Mouse (Mus musculus) urinary bladder, postnatal 14 days (tissue): ENCODE results near the gene Clmp.
"Not testable (repeated sequence)": the region's sequence is repeated elsewhere in the genome, so short reads cannot be mapped to it uniquely, and the experiment has no call there.

Source experiments
- DNase-seq: peaks from one replicate; pipeline ENCODE4 v3.0.0; 2021; ENCODE audit warnings: low spot score

Clmp gene

GRCm38 (mm10) chr9:40731591-40732048, 45.9 kb downstream of the Clmp start:
- no peak for DNase-seq

DNA sequence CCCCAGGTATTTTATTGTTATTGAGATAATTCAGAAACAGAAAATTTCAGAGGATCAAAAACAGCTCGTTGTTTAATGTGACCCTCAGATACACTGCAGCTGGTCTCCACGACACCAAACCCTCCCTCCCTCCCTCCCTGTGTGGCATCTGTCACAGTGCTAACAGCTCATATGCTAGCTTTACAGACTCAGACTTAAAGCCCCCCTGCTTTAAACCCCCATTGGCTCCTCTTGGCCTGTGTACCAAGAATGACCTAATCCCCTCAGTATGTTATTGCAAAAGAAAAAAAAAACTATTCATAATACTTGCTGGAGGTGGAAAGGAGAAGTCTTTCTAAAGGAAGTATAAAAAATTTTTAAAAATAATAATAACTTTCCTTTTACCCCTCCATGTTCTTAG, 46.5 kb downstream of the Clmp start:
- DNase-seq = no peak

- no peak for DNase-seq
These were observed 51.4 kb downstream of the Clmp start for GRCm38 (mm10) chr9:40737117-40737516.

- DNase-seq = no peak
These were observed 57.8 kb downstream of the Clmp start for GRCm38 (mm10) chr9:40743525-40744034.

DNA sequence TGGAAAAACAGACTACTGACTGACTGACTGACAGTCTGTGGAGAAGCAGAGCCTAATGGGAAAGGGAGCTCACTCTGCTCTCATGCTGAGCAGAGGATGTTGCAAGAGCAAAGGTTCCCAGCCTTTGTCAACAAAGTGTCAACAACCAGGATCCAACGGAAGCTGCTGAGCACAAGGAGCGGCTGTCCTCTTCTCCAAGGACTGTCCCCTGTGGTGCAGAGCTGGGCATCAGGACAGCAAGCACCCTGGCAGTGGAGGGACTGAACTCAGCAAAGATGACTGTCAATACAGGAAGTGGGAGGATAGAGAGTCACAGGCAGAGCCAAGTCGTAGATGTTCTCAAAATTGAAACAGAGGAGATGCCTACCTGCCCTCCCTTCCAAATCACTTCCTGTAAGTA, 58.5 kb downstream of the Clmp start:
- no peak for DNase-seq

DNA sequence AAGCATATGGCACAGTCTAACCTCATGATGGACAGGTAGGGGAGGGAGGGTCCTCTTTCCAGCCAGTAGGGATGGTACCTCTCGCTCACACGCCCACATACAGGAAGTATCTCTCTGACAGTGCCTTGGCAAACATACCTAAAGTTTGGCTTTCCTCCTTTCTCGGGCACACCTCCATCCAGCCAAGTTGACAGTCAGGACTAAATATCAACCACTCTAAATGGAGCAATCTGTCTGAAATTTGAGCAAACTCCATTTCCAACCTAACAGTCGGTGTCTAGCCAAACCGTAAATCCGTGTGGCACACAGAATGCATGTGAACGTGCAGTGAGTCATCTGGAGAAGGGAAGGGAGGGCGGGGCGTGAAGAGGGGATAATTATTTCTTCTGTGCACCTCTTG, 61.0 kb downstream of the Clmp start:
- no peak for DNase-seq

DNA sequence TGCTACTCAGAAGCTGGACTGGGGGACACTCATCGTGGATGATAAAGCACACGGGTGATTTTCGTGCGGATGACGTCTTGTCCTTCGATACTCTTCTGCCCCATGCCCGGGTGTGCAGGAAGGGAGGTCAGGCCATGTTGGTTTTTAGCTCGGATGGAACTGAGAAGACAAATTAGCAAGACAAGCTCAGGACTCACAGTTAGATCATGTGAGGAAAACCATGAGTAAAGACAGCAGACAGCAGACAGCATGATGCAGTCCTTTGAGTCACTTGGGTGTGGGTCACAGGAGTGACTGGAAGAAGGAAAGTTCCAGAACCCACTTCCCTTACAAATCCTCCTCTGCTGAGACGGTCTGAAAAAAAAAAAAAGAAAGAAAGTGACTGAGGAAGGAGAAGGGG, 61.5 kb downstream of the Clmp start:
- DNase-seq = no peak

- no peak for DNase-seq
These were observed 64.3 kb downstream of the Clmp start for GRCm38 (mm10) chr9:40749832-40750620.

- no peak for DNase-seq
These were observed 66.0 kb downstream of the Clmp start for GRCm38 (mm10) chr9:40751749-40752148.

DNA sequence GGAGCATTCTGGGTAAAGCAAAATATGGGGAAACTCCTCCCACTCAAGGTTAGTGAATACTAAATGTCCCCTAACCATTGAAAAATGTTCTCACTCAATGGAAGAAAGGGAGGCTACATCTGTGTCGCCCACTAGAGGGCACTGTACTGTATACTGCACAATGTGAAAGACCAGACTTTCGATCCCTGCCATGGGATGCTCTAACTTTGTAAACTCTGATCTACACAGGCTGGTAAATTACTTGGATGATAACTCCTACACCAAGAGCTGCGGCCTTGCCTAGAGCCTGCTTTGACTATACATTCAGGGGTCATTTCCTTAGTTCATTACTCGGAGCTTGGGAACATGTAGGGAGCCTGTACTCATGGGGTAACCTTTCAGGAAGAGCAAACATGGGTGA, 70.6 kb downstream of the Clmp start:
- DNase-seq = peak; percentile 57

DNA sequence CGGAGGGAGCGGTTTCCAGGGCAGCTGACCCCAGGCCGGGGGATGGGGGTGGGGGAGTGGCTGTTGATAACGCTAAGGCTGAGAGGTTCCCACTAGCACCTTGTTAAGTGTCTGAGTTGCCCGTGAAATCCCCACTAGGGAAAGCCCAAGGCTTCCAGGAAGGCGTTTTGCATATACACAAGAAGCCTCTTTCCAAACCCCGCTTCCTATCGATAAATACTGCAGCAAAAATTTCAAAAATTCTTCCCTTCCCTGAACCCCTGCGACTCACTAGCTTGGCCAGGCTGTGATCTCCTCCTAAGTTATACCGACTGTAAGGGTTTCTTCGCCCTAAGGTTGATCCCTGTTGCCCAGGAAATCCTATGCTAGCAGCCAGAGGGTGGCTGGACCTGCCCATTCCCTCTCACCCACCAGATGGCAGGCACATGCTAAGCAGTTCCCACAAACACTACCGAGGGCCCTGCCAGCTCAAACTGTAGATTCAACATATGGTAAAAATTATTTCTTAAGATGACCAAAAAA, 71.4 kb downstream of the Clmp start:
- DNase-seq = peak; percentile 57

DNA sequence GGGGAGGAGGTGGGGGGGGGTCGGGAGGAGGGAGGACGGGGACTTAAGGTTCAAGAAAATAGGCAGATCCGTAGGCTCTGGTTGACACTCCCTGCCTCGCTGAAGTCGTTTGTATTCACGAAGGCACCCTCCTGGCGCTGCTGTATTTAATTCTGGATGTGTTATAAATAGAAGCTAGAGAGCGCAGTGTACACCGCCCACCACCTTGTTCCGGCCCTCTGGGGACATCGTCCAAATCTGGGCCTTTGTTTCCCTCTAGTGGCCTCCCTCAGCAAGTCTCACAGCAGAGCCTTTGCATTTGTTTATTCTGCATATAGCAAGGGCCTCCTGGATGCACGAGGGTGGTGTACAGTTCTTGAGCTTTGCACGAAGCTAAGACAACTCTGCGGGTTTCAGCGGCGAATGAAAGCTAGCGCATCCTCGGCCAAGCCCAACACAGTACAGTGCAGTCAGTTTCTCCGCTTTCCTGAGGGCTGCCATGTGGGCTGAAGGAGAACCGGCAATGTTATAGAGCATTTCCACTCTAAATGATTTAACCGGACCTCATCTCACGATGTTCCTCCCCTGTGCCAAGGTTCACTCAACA, 72.0 kb downstream of the Clmp start:
- DNase-seq = peak; percentile 73

DNA sequence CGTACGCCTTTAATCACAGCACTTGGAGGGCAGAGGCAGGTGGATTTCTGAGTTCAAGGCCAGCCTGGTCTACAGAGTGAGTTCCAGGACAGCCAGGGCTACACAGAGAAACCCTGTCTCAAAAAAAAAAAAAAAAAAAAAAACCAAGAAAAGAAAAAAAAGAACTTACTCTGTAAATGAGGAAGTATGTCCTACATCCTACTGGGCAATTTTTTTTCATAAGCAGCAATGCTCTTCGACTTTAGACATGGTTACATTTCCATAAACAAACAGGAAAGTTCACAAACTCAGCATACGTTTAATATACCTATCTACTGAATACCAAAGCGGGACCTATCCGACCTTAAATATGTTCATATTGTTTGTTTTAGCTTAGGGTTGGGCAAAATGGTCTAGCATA, 76.6 kb downstream of the Clmp start:
- no peak for DNase-seq

DNA sequence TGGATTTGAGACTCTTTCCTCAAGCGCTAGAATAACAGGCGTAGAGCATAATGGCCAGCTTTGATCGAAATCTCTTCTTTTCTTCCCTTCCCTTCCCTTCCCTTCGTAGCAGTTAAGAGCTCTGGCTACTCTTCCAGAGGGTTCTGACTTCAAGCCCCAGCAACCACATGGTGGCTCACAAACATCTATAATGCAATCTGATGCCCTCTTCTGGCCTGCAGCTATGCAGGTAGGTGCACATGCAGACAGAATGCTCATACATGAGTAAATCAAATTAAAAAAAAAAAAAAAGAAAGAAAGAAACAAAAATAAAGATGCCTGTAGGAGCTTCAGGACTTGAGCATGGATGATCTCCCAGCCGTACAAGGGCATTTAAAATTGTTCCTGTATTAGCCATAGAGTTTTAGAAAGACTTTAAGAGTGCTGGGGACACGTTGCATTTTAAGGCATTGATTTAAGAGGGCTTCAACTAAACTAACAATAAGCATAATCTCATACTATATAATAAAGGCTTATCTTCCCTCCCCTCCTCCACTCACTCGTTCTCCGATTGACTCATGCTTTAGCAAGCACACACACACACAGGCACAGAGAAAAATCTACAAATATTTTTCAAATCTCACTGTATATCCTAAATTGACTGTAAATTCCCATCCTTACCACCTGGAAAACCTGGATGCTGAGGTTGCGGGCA, 79.3 kb downstream of the Clmp start:
- DNase-seq = no peak

DNA sequence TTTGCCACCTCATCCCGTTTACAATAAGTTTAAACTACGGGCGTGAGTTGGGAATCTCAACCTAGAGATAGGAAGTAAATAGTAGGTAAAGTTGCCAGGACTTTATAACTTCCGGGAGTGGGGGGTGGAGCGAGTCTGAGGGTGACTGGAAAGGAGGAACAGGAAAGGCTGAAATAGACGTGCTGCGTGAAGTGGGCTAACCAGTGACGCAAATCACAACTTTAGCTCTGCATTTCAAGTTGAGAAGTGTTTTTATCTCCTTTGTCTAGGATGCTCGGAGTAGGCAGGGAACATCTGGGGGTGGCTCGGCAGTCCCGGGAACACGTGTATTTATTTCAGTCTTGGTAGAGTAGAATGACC, 79.8 kb downstream of the Clmp start:
- peak; percentile 62 for DNase-seq

- peak; percentile 16 for DNase-seq
These were observed 80.4 kb downstream of the Clmp start for GRCm38 (mm10) chr9:40766058-40766605.

DNA sequence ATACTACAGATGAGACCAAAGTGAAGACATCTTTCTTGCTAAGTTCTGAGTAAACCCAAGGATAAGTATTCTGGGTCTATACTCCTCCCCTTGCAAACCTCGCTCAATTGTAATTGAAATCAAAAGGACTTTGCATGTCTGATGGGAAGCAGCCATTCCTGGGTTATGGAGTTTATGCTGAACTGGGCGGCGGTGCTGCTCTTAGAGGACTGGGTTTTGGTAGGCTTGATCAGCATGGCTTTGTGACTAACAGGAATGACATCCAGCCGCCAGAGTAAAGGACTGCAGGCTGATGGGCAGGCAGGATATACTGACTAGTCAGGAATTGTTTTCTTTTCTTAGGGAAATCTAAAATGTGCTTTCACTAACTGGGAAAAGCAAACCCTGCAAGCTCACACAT, 82.2 kb downstream of the Clmp start:
- no peak for DNase-seq

DNA sequence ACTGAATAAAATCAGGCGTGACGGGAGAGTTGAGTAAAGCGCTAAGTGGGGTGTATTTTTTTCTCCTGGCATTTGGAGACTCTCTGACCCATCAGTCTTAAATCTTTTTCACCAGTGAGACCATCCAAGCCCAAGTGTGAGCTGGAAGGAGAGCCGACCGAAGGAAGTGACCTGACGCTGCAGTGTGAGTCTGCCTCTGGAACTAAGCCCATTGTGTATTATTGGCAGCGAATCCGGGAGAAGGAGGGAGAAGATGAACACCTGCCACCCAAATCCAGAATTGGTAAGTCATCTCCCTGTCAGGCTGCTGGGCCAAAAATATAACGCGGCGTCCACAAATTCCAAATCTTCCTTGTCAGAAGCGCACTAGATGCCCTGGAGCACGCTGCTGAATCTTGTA, 86.5 kb downstream of the Clmp start:
- no peak for DNase-seq

GRCm38 (mm10) chr9:40773142-40773541, 87.4 kb downstream of the Clmp start:
- not testable (repeated sequence) for DNase-seq

DNA sequence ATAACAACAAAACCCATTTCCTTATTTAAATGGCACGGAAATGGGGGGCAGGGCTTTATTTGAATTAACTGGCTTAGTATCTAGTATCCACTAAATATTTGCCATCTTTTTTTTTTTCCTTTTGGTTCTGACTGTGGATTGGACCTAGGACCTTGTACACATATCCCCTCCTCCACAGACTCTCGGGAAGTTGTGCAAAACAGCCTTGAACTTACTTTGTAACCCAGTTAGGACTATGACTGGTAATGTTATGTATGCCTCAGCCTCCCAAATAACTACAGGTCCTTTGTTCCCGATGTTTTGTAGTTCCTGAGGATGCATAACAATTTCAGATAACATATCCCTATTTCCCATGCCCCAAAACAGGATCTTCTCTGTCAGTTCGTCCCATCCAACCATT, 88.1 kb downstream of the Clmp start:
- DNase-seq = no peak

DNA sequence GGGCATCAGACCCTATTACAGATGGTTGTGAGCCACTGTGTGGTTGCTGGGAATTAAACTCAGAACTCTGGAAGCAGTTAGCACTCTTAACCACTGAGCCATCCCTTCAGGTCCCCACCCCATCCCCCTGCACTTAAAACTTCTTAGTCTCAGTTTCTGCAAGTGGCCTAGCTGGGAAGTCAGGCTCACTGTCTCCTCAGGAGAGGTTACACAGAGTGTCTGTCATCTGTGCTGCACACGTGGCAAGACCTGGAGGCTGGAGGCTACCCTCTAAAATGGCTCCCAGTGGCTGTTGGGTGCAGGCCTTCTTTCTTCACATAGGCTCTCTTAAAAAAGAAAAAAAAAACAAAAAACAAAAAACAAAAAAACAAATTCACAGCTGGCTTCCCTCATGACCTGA, 90.3 kb downstream of the Clmp start:
- DNase-seq = no peak

GRCm38 (mm10) chr9:40776459-40777248, 90.9 kb downstream of the Clmp start:
- peak; percentile 80 for DNase-seq
